Mouse (Mus musculus): Measurements from ENCODE around the gene Phf5a. TPM values are rescaled to one million over a fixed set of nuclear protein-coding genes. Genes with fewer than 3 reads are reported as not detected.
"Not testable (repeated sequence)": the region's sequence is repeated elsewhere in the genome, so short reads cannot be mapped to it uniquely, and the experiment has no call there.

Gene Phf5a
- polyA plus RNA-seq, 1 experiment from 2014 or later = 72.6 TPM

GRCm38 (mm10) chr15:81912498-81912897, 40.8 kb upstream of the Phf5a start:
- Histone ChIP-seq H3K9me3 (replicated peaks; ENCODE audit: control insufficient read depth, low read length) (no peaks in the 10 kb centered on the region), H3K27me3 (ENCODE audit: control insufficient read depth, insufficient read depth, low read depth, low read length) (no peaks in the 10 kb centered on the region), H3K27ac (ENCODE audit: low read length) (no peak overlapping the region), H3K4me3 (ENCODE audit: low read depth, low read length) (no peak overlapping the region), H3K4me2 (ENCODE audit: low read depth, low read length) (no peak overlapping the region), H3K9ac (ENCODE audit: low read depth, low read length) (no peak overlapping the region), H3K36me3 (ENCODE audit: control insufficient read depth, insufficient read depth) (peaks cover 52% of the 10 kb centered on the region), H3K4me1 (ENCODE audit: control insufficient read depth, low read depth, low read length) (peaks cover 19% of the 10 kb centered on the region)
- ATAC-seq (ENCODE audit: low read depth) = no peak
- 73% methylated on average over 2 of the region's 2 CpGs for WGBS (ENCODE audit: insufficient replicate concordance)

GRCm38 (mm10) chr15:81908767-81909166, 37.1 kb upstream of the Phf5a start:
- H3K27ac ChIP-seq (ENCODE audit: low read length); ATAC-seq (ENCODE audit: low read depth); H3K27me3 ChIP-seq (ENCODE audit: control insufficient read depth, insufficient read depth, low read depth, low read length); H3K4me1 ChIP-seq (ENCODE audit: control insufficient read depth, low read depth, low read length); H3K9me3 ChIP-seq (replicated peaks; ENCODE audit: control insufficient read depth, low read length); H3K9ac ChIP-seq (ENCODE audit: low read depth, low read length); H3K4me2 ChIP-seq (ENCODE audit: low read depth, low read length); H3K4me3 ChIP-seq (ENCODE audit: low read depth, low read length): not testable (repeated sequence)
- peaks cover 44% of the 10 kb centered on the region for H3K36me3 ChIP-seq (ENCODE audit: control insufficient read depth, insufficient read depth)
- WGBS (ENCODE audit: insufficient replicate concordance) = 73% methylated on average over 4 of the region's 4 CpGs

DNA sequence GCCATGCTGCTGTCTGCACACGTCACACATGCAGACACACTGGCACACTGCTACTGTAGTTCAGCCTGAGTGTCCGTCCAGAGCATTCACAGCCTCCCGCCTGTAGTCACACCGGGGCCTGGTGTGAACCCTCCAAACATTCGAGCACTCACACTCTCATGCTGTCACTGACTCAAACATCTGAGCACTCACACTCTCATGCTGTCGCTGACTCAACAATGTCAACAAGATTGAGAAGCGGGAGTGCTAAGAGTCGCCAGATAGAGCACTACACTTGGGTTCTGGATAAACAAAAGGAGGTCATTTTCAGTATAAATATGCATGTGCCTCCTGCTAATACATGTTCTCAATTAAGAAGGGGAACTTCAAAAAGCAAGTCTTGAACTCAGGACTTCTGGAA, 36.2 kb upstream of the Phf5a start:
- Histone ChIP-seq H3K4me1 (ENCODE audit: control insufficient read depth, low read depth, low read length) (no peaks in the 10 kb centered on the region), H3K9me3 (replicated peaks; ENCODE audit: control insufficient read depth, low read length) (no peaks in the 10 kb centered on the region), H3K9ac (ENCODE audit: low read depth, low read length) (no peak overlapping the region), H3K4me2 (ENCODE audit: low read depth, low read length) (no peak overlapping the region), H3K36me3 (ENCODE audit: control insufficient read depth, insufficient read depth) (peaks cover 41% of the 10 kb centered on the region), H3K4me3 (ENCODE audit: low read depth, low read length) (no peak overlapping the region), H3K27me3 (ENCODE audit: control insufficient read depth, insufficient read depth, low read depth, low read length) (no peaks in the 10 kb centered on the region), H3K27ac (ENCODE audit: low read length) (no peak overlapping the region)
- no peak for ATAC-seq (ENCODE audit: low read depth)
- WGBS (ENCODE audit: insufficient replicate concordance) = 81% methylated on average over 8 of the region's 8 CpGs

GRCm38 (mm10) chr15:81904939-81905338, 33.2 kb upstream of the Phf5a start:
- H3K9me3 ChIP-seq (replicated peaks; ENCODE audit: control insufficient read depth, low read length) = no peaks in the 10 kb centered on the region
- WGBS (ENCODE audit: insufficient replicate concordance) = 22% methylated on average over 2 of the region's 2 CpGs

DNA sequence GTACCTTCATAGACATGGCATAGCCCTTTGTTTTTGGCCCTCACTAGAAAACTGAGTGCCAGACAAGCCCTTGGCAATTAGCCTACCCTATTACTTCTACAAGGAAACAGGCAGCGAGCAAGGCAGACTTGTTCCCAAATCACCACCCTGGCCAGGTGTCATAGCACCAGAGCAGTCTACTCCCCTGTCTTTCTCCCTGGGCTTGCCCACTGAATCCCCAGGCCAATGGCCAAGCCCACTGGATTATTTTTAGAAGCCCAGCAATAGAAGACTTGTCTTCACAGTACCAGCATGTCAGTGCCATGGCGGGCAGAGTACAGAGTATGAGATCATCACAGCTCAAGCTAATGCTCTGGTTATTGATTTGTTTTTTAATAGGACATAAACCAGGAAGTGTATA, 27.0 kb upstream of the Phf5a start:
- Histone ChIP-seq H3K36me3 (ENCODE audit: control insufficient read depth, insufficient read depth) (peaks cover 20% of the 10 kb centered on the region), H3K4me3 (ENCODE audit: low read depth, low read length) (no peak overlapping the region), H3K27me3 (ENCODE audit: control insufficient read depth, insufficient read depth, low read depth, low read length) (no peaks in the 10 kb centered on the region), H3K9me3 (replicated peaks; ENCODE audit: control insufficient read depth, low read length) (no peaks in the 10 kb centered on the region), H3K4me2 (ENCODE audit: low read depth, low read length) (no peak overlapping the region), H3K27ac (ENCODE audit: low read length) (0 out of 2 replicates have a peak overlapping the region, but pooled peaks have one; percentile 16), H3K9ac (ENCODE audit: low read depth, low read length) (no peak overlapping the region), H3K4me1 (ENCODE audit: control insufficient read depth, low read depth, low read length) (peaks cover 3% of the 10 kb centered on the region; the same call in 1 of the 2 replicates)
- 82% methylated on average over 2 of the region's 2 CpGs for WGBS (ENCODE audit: insufficient replicate concordance)
- ATAC-seq (ENCODE audit: low read depth) = no peak

More at GRCm38 (mm10) chr15:81904939-81905338, 33.2 kb upstream of the Phf5a start:
- Histone ChIP-seq H3K36me3 (ENCODE audit: control insufficient read depth, insufficient read depth) (peaks cover 42% of the 10 kb centered on the region), H3K27me3 (ENCODE audit: control insufficient read depth, insufficient read depth, low read depth, low read length) (no peaks in the 10 kb centered on the region), H3K4me3 (ENCODE audit: low read depth, low read length) (no peak overlapping the region), H3K9ac (ENCODE audit: low read depth, low read length) (no peak overlapping the region), H3K4me1 (ENCODE audit: control insufficient read depth, low read depth, low read length) (no peaks in the 10 kb centered on the region), H3K27ac (ENCODE audit: low read length) (no peak overlapping the region), H3K4me2 (ENCODE audit: low read depth, low read length) (no peak overlapping the region)
- ATAC-seq (ENCODE audit: low read depth) = no peak; the same call in 1 of the 2 replicates

DNA sequence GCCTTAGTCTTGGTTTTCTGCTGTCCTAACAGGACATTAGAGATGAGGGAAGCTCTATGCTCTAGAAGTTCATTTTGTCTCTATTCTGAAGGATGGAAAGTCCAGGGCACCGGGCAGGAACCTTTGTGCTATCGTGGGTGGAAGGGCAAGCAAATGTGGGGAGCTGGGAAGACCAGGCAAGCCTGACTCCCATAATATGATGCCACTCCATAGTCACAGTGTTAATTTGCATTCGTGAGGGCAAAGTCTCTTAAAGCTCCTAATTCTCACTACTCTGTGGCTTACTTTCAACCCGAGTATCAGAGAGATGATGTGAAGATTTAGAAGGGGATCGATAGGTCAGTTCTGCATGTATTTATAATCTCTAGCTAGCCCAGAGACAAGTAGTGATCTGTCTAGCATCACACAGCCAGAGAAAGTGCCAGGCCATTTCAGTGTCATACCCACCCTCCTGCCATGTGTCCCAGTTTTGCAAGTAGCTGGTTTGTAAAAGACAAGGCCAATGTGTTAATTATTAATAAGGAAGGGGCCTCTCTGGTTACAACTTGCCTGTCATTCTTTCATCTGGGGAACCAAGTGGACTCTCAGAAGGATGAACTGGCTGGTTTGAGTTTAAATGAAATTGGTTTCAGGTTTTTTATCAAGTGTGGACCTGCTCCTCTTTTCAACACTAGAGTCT, 26.0 kb upstream of the Phf5a start:
- 71% methylated on average over 5 of the region's 5 CpGs for WGBS (ENCODE audit: insufficient replicate concordance)
- Histone ChIP-seq H3K4me1 (ENCODE audit: control insufficient read depth, low read depth, low read length) (peaks cover 3% of the 10 kb centered on the region; the same call in 1 of the 2 replicates), H3K27me3 (ENCODE audit: control insufficient read depth, insufficient read depth, low read depth, low read length) (no peaks in the 10 kb centered on the region), H3K4me2 (ENCODE audit: low read depth, low read length) (no peak overlapping the region), H3K9me3 (replicated peaks; ENCODE audit: control insufficient read depth, low read length) (no peaks in the 10 kb centered on the region), H3K36me3 (ENCODE audit: control insufficient read depth, insufficient read depth) (peaks cover 17% of the 10 kb centered on the region), H3K27ac (ENCODE audit: low read length) (peak overlapping the region; percentile 48), H3K4me3 (ENCODE audit: low read depth, low read length) (no peak overlapping the region), H3K9ac (ENCODE audit: low read depth, low read length) (no peak overlapping the region)
- ATAC-seq (ENCODE audit: low read depth) = peak; percentile 75

DNA sequence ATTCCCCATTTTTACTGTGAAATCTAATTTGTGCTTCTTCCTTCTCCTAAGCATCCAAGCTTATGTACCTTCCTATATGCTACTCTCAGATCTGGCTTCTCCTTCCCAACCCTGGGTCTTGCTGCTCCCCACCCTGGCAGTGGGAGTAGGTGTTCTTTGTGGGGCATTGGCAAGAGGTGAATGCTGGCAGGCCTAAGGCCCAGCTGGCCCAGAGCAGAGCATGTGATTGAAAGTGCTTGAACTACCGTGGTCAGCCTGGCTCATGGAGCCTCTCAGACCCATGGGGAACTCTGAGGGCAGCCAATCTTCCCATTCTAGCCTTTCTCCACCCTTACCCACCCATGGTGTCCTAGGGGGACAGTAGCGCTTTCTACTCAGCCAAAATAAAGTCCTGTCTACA, 24.7 kb upstream of the Phf5a start:
- H3K4me1 ChIP-seq (ENCODE audit: control insufficient read depth, low read depth, low read length) = peaks cover 16% of the 10 kb centered on the region
- no peaks in the 10 kb centered on the region for H3K27me3 ChIP-seq (ENCODE audit: control insufficient read depth, insufficient read depth, low read depth, low read length)
- no peaks in the 10 kb centered on the region for H3K9me3 ChIP-seq (replicated peaks; ENCODE audit: control insufficient read depth, low read length)
- no peak overlapping the region for H3K27ac ChIP-seq (ENCODE audit: low read length)
- peaks cover 15% of the 10 kb centered on the region for H3K36me3 ChIP-seq (ENCODE audit: control insufficient read depth, insufficient read depth)
- no peak overlapping the region for H3K4me2 ChIP-seq (ENCODE audit: low read depth, low read length)
- 75% methylated on average over 2 of the region's 2 CpGs for WGBS (ENCODE audit: insufficient replicate concordance)
- ATAC-seq (ENCODE audit: low read depth) = no peak
- no peak overlapping the region for H3K9ac ChIP-seq (ENCODE audit: low read depth, low read length)
- no peak overlapping the region for H3K4me3 ChIP-seq (ENCODE audit: low read depth, low read length)

DNA sequence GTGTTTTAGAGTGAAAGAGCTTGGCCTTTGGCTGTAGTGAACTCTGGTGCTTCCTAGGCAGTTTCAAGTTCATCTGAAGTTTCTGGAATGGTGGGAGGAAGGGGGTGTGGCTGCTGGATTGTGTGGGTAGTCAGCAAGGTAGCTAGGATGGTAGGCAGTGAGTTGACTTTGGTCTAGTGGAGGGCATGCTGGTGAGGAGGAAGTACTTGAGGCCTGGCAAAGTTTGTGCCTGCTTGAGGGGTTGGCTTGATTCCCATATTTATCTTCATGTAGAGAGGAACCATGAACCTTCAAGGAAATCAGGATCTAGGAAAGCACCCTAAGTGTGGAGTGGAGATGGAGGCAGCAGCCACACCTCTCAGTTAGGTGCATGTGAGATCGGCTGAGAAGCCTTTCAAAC, 22.3 kb upstream of the Phf5a start:
- Histone ChIP-seq H3K9ac (ENCODE audit: low read depth, low read length) (no peak overlapping the region), H3K36me3 (ENCODE audit: control insufficient read depth, insufficient read depth) (peaks cover 17% of the 10 kb centered on the region), H3K27me3 (ENCODE audit: control insufficient read depth, insufficient read depth, low read depth, low read length) (no peaks in the 10 kb centered on the region), H3K4me3 (ENCODE audit: low read depth, low read length) (no peak overlapping the region), H3K4me2 (ENCODE audit: low read depth, low read length) (no peak overlapping the region), H3K27ac (ENCODE audit: low read length) (no peak overlapping the region), H3K9me3 (replicated peaks; ENCODE audit: control insufficient read depth, low read length) (no peaks in the 10 kb centered on the region), H3K4me1 (ENCODE audit: control insufficient read depth, low read depth, low read length) (peaks cover 28% of the 10 kb centered on the region)
- ATAC-seq (ENCODE audit: low read depth) = no peak
- 71% methylated on average over 1 of the region's 1 CpGs for WGBS (ENCODE audit: insufficient replicate concordance)

- peaks cover 14% of the 10 kb centered on the region for H3K36me3 ChIP-seq (ENCODE audit: control insufficient read depth, insufficient read depth)
- WGBS (ENCODE audit: insufficient replicate concordance) = 66% methylated on average over 8 of the region's 8 CpGs
- peak overlapping the region; percentile 86 for H3K27ac ChIP-seq (ENCODE audit: low read length)
Measured at GRCm38 (mm10) chr15:81891822-81892580, 20.3 kb upstream of the Phf5a start.

More at GRCm38 (mm10) chr15:81891822-81892580, 20.3 kb upstream of the Phf5a start:
- Histone ChIP-seq H3K4me2 (ENCODE audit: low read depth, low read length) (peak overlapping the region; percentile 38), H3K4me3 (ENCODE audit: low read depth, low read length) (no peak overlapping the region), H3K4me1 (ENCODE audit: control insufficient read depth, low read depth, low read length) (peaks cover 26% of the 10 kb centered on the region), H3K9ac (ENCODE audit: low read depth, low read length) (peak overlapping the region; percentile 14; the same call in 1 of the 2 replicates), H3K9me3 (replicated peaks; ENCODE audit: control insufficient read depth, low read length) (no peaks in the 10 kb centered on the region), H3K27me3 (ENCODE audit: control insufficient read depth, insufficient read depth, low read depth, low read length) (no peaks in the 10 kb centered on the region)
- peak; percentile 93 for ATAC-seq (ENCODE audit: low read depth)
